Comparison of ENCODE assay signal across 9 mouse cellular contexts in genomic region chr8:89026139-89026520, GRCm38 (mm10). TPM values are rescaled to one million over a fixed set of nuclear protein-coding genes. Genes with fewer than 3 reads are reported as not detected.
A peak's percentile ranks its signal among the peaks of the same experiment; 100 is the strongest.
DNase-seq lines count a peak whose midpoint lies in the region; ATAC-seq and TF ChIP-seq lines count a peak whose summit lies in the region.
"Had no signal": no experiment of that assay in that cellular context is flagged by ENCODE, and none has a peak within 500 bp of the region (broad histone marks: within the 10 kb centered on the region; RNA-seq: fewer than 3 reads in every experiment).

No protein-coding gene starts in this region.

- H3K27me3 ChIP-seq in lung, embryonic 14.5 days (ENCODE audit: insufficient read depth, low read length) = peaks cover 57% of the 10 kb centered on the region
- peaks cover 27% of the 10 kb centered on the region; the same call in 1 of the 2 replicates for H3K27me3 ChIP-seq in forebrain, embryonic 12.5 days
- H3K27me3 ChIP-seq in limb, embryonic 11.5 days (ENCODE audit: control insufficient read depth, insufficient read depth, low read length) = no peaks in the 10 kb centered on the region; the same call in 1 of the 2 replicates
- 0 out of 2 replicates have a peak, but pooled peaks cover 11% of the 10 kb centered on the region for H3K27me3 ChIP-seq in neural tube, embryonic 15.5 days (replicated peaks)

- H3K4me3 ChIP-seq in lung, embryonic 14.5 days (ENCODE audit: low read depth, low read length) = peak overlapping the region; percentile 28
- H3K4me3 ChIP-seq in forebrain, embryonic 12.5 days (replicated peaks) = peak overlapping the region; percentile 33
- no peak overlapping the region for H3K4me3 ChIP-seq in limb, embryonic 11.5 days (ENCODE audit: low read depth, low read length)
- peak overlapping the region; percentile 34 for H3K4me3 ChIP-seq in neural tube, embryonic 15.5 days (replicated peaks)

- 12% methylated on average over 12 of the region's 13 CpGs for WGBS in lung, embryonic 14.5 days
- WGBS in forebrain, embryonic 12.5 days = 8% methylated on average over 9 of the region's 13 CpGs
- 7% methylated on average over 12 of the region's 13 CpGs for WGBS in limb, embryonic 11.5 days
- WGBS in neural tube, embryonic 15.5 days = 12% methylated on average over 12 of the region's 13 CpGs

- no peak overlapping the region for H3K9ac ChIP-seq in lung, embryonic 14.5 days
- H3K9ac ChIP-seq in forebrain, embryonic 12.5 days = peak overlapping the region; percentile 44; the same call in 1 of the 2 replicates
- no peak overlapping the region for H3K9ac ChIP-seq in limb, embryonic 11.5 days (ENCODE audit: low read length)
- no peak overlapping the region for H3K9ac ChIP-seq in neural tube, embryonic 15.5 days (replicated peaks)

- no peaks in the 10 kb centered on the region for H3K9me3 ChIP-seq in lung, embryonic 14.5 days (ENCODE audit: low read depth, low read length)
- no peaks in the 10 kb centered on the region for H3K9me3 ChIP-seq in forebrain, embryonic 12.5 days
- no peaks in the 10 kb centered on the region for H3K9me3 ChIP-seq in limb, embryonic 11.5 days (ENCODE audit: control insufficient read depth, low read length)
- no peaks in the 10 kb centered on the region for H3K9me3 ChIP-seq in neural tube, embryonic 15.5 days (replicated peaks)

- peak overlapping the region; percentile 55 for H3K4me2 ChIP-seq in lung, embryonic 14.5 days
- peak overlapping the region; percentile 65 for H3K4me2 ChIP-seq in forebrain, embryonic 12.5 days
- peak overlapping the region; percentile 44; the same call in 1 of the 2 replicates for H3K4me2 ChIP-seq in limb, embryonic 11.5 days (ENCODE audit: low read depth, severe bottlenecking)
- peak overlapping the region; percentile 62 for H3K4me2 ChIP-seq in neural tube, embryonic 15.5 days

- H3K36me3 ChIP-seq in lung, embryonic 14.5 days (ENCODE audit: insufficient read depth) = no peaks in the 10 kb centered on the region
- H3K36me3 ChIP-seq in forebrain, embryonic 12.5 days (replicated peaks) = peaks cover 35% of the 10 kb centered on the region
- H3K36me3 ChIP-seq in limb, embryonic 11.5 days (ENCODE audit: control insufficient read depth, insufficient read depth, low read length) = peaks cover 8% of the 10 kb centered on the region
- H3K36me3 ChIP-seq in neural tube, embryonic 15.5 days = no peaks in the 10 kb centered on the region

- DNase-seq in lung, embryonic 14.5 days = no peak
- DNase-seq in lung, postnatal 36 days = no peak
- peak; percentile 52 for DNase-seq in limb, embryonic 11.5 days (ENCODE audit: low spot score)
- no peak for DNase-seq in thymus, postnatal 10 days (ENCODE audit: low spot score in 2 of 2)
- DNase-seq in right cerebral cortex, adult 18-20 months = no peak
- no peak for DNase-seq in cerebellum, postnatal 25 days
- DNase-seq: cerebellum, adult 9-11 months had no signal

- ATAC-seq in lung, embryonic 14.5 days (ENCODE audit: insufficient read depth) = peak; percentile 31; the same call in 1 of the 2 replicates
- peak; percentile 45 for ATAC-seq in forebrain, embryonic 12.5 days (ENCODE audit: low FRiP score)
- peak; percentile 57; the same call in 1 of the 2 replicates for ATAC-seq in limb, embryonic 11.5 days (ENCODE audit: insufficient number of reproducible peaks, low FRiP score, low TSS enrichment, low read depth)
- ATAC-seq in neural tube, embryonic 15.5 days (ENCODE audit: low FRiP score) = peak; percentile 26

- H3K4me1 ChIP-seq in lung, embryonic 14.5 days (ENCODE audit: insufficient read depth) = no peaks in the 10 kb centered on the region
- peaks cover 47% of the 10 kb centered on the region for H3K4me1 ChIP-seq in forebrain, embryonic 12.5 days
- H3K4me1 ChIP-seq in limb, embryonic 11.5 days (ENCODE audit: control insufficient read depth, insufficient read depth, low read length) = peaks cover 9% of the 10 kb centered on the region
- peaks cover 23% of the 10 kb centered on the region for H3K4me1 ChIP-seq in neural tube, embryonic 15.5 days

- H3K27ac ChIP-seq in lung, embryonic 14.5 days (ENCODE audit: low read depth) = no peak overlapping the region
- H3K27ac ChIP-seq in forebrain, embryonic 12.5 days = peak overlapping the region; percentile 36; the same call in 1 of the 2 replicates
- no peak overlapping the region for H3K27ac ChIP-seq in limb, embryonic 11.5 days (replicated peaks; ENCODE audit: low read depth, low read length)
- no peak overlapping the region for H3K27ac ChIP-seq in neural tube, embryonic 15.5 days (replicated peaks)

- no peak for TF ChIP-seq CTCF in lung, embryonic 14.5 days (IDR thresholded peaks at IDR 0.05; ENCODE audit: low read depth)

RNA-seq across cellular contexts. Expression of gene Sall1, which starts 17.8 kb away (rescaled TPM):
- polyA plus RNA-seq in lung, embryonic 14.5 days (2014; fragmentation: Nextera tagmentation; extraction: Ambion mirVana) = 0.05 and 0.08 TPM in 2 replicates
- 26.6 and 33.4 TPM in 2 replicates for polyA plus RNA-seq in forebrain, embryonic 12.5 days (2016; fragmentation: Nextera tagmentation; extraction: Ambion mirVana)
- polyA plus RNA-seq in limb, embryonic 11.5 days (2014; fragmentation: Nextera tagmentation; extraction: Ambion mirVana) = 30.0 and 30.4 TPM in 2 replicates
- polyA plus RNA-seq in neural tube, embryonic 15.5 days (2015; fragmentation: Nextera tagmentation; extraction: Ambion mirVana) = 11.6 and 11.7 TPM in 2 replicates

Comparison
In these comparisons a context has a peak if more than half of its experiments do, and no peak if none do; other contexts are left out.
1. RNA of gene Sall1, which starts 17.8 kb away (polyA plus RNA-seq): 30.0 to 30.4 TPM in limb, embryonic 11.5 days, 26.6 to 33.4 TPM in forebrain, embryonic 12.5 days and 11.6 to 11.7 TPM in neural tube, embryonic 15.5 days; 0.05 to 0.08 TPM in lung, embryonic 14.5 days; every median in the first group is over 10 times any median in the second.
2. Peak in every context shown above with its lines, with median percentiles within 50 percentile points of each other: ATAC-seq and H3K4me2 ChIP-seq.